Mouse (Mus musculus) megakaryocyte-erythroid progenitor cell, adult 5-6 weeks (primary cell): ENCODE data around the gene Ccdc153. TPM values are rescaled to one million over a fixed set of nuclear protein-coding genes. Genes with fewer than 3 reads are reported as not detected.
A peak's percentile ranks its signal among the peaks of the same experiment; 100 is the strongest.

Experiments
- ATAC-seq: replicated peaks from 2 replicates; pipeline ENCODE4 v1.8.0; 2016; ENCODE audit warnings: mild to moderate bottlenecking, inconsistent platforms; ENCODE audit not compliant: severe bottlenecking, poor library complexity, low FRiP score, low TSS enrichment
- total RNA-seq, 2 experiments: library from RNA; stranded (forward) in 1 of 2; stranded (reverse) in 1 of 2; fragments of 200-1000, 215-1000 nt in 1 of 2; fragments of >200 nt in 1 of 2; fragmentation: Nextera tagmentation in 1 of 2; gene quantifications; 2 replicates each; pipeline ENCODE4 v1.2.3; 2014 to 2017

Ccdc153 gene
- total RNA-seq, 2 experiments from 2014 or later, result not detected

- ATAC-seq, result no peak
Observed at GRCm38 (mm10) chr9:44269077-44269476, 28.6 kb downstream of the Ccdc153 start.

GRCm38 (mm10) chr9:44269973-44270372 is 29.5 kb downstream of the Ccdc153 start:
- no peak for ATAC-seq

- ATAC-seq, result no peak
Observed at GRCm38 (mm10) chr9:44283183-44283582, 42.7 kb downstream of the Ccdc153 start.

GRCm38 (mm10) chr9:44286256-44286850 is 45.9 kb downstream of the Ccdc153 start:
- no peak for ATAC-seq

- no peak for ATAC-seq
Observed at GRCm38 (mm10) chr9:44287003-44287400, 46.5 kb downstream of the Ccdc153 start.

- peak; percentile 42 for ATAC-seq
Observed at GRCm38 (mm10) chr9:44287401-44288075, 47.1 kb downstream of the Ccdc153 start.

GRCm38 (mm10) chr9:44288076-44288958 is 47.8 kb downstream of the Ccdc153 start, which contains the start of gene Abcg4:
Gene Abcg4 (minus strand): TSS chr9:44288615.
- peak; percentile 86 for ATAC-seq

- no peak; the same call in 1 of the 2 replicates for ATAC-seq
Observed at GRCm38 (mm10) chr9:44288959-44289291, 48.4 kb downstream of the Ccdc153 start.

- no peak for ATAC-seq
Observed at GRCm38 (mm10) chr9:44292490-44292889, 52.0 kb downstream of the Ccdc153 start.

Other genes with a start within 250 kb of the Ccdc153 start
- 2.5 and 20.4 TPM in 2 replicates for gene Thy1, start 197.3 kb upstream of the Ccdc153 start, total RNA-seq (2014; fragmentation: Nextera tagmentation)
- 3.5 TPM in 1 of 2 replicates, not detected in the other for gene Thy1, start 197.3 kb upstream of the Ccdc153 start, total RNA-seq (2017)
- 0.35 and 2.1 TPM in 2 replicates for gene Usp2, start 173.7 kb upstream of the Ccdc153 start, total RNA-seq (2014; fragmentation: Nextera tagmentation)
- gene Usp2, start 173.7 kb upstream of the Ccdc153 start, total RNA-seq (2017), result 0.15 and 1.8 TPM in 2 replicates
- gene Mfrp, start 138.9 kb upstream of the Ccdc153 start, total RNA-seq (2014; fragmentation: Nextera tagmentation), result 0.30 TPM in 1 of 2 replicates, not detected in the other
- gene Mfrp, start 138.9 kb upstream of the Ccdc153 start, total RNA-seq (2017), result not detected in 2 replicates
- gene C1qtnf5, start 133.4 kb upstream of the Ccdc153 start, total RNA-seq (2014; fragmentation: Nextera tagmentation), result not detected in 2 replicates
- gene C1qtnf5, start 133.4 kb upstream of the Ccdc153 start, total RNA-seq (2017), result not detected in 2 replicates
- not detected in 2 replicates for gene Gm49380, start 127.2 kb upstream of the Ccdc153 start, total RNA-seq (2014; fragmentation: Nextera tagmentation)
- not detected in 2 replicates for gene Gm49380, start 127.2 kb upstream of the Ccdc153 start, total RNA-seq (2017)
- gene Rnf26, start 127.2 kb upstream of the Ccdc153 start, total RNA-seq (2014; fragmentation: Nextera tagmentation), result 46.0 and 52.5 TPM in 2 replicates
- gene Rnf26, start 127.2 kb upstream of the Ccdc153 start, total RNA-seq (2017), result 13.5 and 20.9 TPM in 2 replicates
- gene Mcam, start 106.2 kb upstream of the Ccdc153 start, total RNA-seq (2014; fragmentation: Nextera tagmentation), result not detected in 2 replicates
- 0.09 TPM in 1 of 2 replicates, not detected in the other for gene Mcam, start 106.2 kb upstream of the Ccdc153 start, total RNA-seq (2017)
- gene Cbl, start 6.6 kb upstream of the Ccdc153 start, total RNA-seq (2014; fragmentation: Nextera tagmentation), result 36.5 and 38.8 TPM in 2 replicates
- 8.4 and 39.5 TPM in 2 replicates for gene Cbl, start 6.6 kb upstream of the Ccdc153 start, total RNA-seq (2017)
- gene Pdzd3, start 10.8 kb downstream of the Ccdc153 start, total RNA-seq (2014; fragmentation: Nextera tagmentation), result not detected in 2 replicates
- gene Pdzd3, start 10.8 kb downstream of the Ccdc153 start, total RNA-seq (2017), result not detected in 2 replicates
- 1.3 and 1.8 TPM in 2 replicates for gene Nlrx1, start 27.9 kb downstream of the Ccdc153 start, total RNA-seq (2014; fragmentation: Nextera tagmentation)
- gene Nlrx1, start 27.9 kb downstream of the Ccdc153 start, total RNA-seq (2017), result 0.80 and 3.1 TPM in 2 replicates
- gene Abcg4, start 47.9 kb downstream of the Ccdc153 start, total RNA-seq (2014; fragmentation: Nextera tagmentation), result 82.3 and 111 TPM in 2 replicates
- gene Abcg4, start 47.9 kb downstream of the Ccdc153 start, total RNA-seq (2017), result 13.4 TPM in 2 replicates
- gene Hinfp, start 65.0 kb downstream of the Ccdc153 start, total RNA-seq (2014; fragmentation: Nextera tagmentation), result 25.3 and 43.7 TPM in 2 replicates
- gene Hinfp, start 65.0 kb downstream of the Ccdc153 start, total RNA-seq (2017), result 11.3 and 16.2 TPM in 2 replicates
- 11.4 and 15.1 TPM in 2 replicates for gene C2cd2l, start 79.6 kb downstream of the Ccdc153 start, total RNA-seq (2014; fragmentation: Nextera tagmentation)
- gene C2cd2l, start 79.6 kb downstream of the Ccdc153 start, total RNA-seq (2017), result 4.0 and 6.9 TPM in 2 replicates
- 31.0 and 35.5 TPM in 2 replicates for gene Dpagt1, start 85.3 kb downstream of the Ccdc153 start, total RNA-seq (2014; fragmentation: Nextera tagmentation)
- gene Dpagt1, start 85.3 kb downstream of the Ccdc153 start, total RNA-seq (2017), result 7.9 and 10.1 TPM in 2 replicates
- 89.4 and 90.9 TPM in 2 replicates for gene H2afx, start 94.0 kb downstream of the Ccdc153 start, total RNA-seq (2014; fragmentation: Nextera tagmentation)
- gene H2afx, start 94.0 kb downstream of the Ccdc153 start, total RNA-seq (2017), result 133 and 205 TPM in 2 replicates
- gene Hmbs, start 103.6 kb downstream of the Ccdc153 start, total RNA-seq (2014; fragmentation: Nextera tagmentation), result 498 and 537 TPM in 2 replicates
- gene Hmbs, start 103.6 kb downstream of the Ccdc153 start, total RNA-seq (2017), result 135 and 240 TPM in 2 replicates
- gene Vps11, start 121.0 kb downstream of the Ccdc153 start, total RNA-seq (2014; fragmentation: Nextera tagmentation), result 16.4 and 24.5 TPM in 2 replicates
- 12.8 and 15.3 TPM in 2 replicates for gene Vps11, start 121.0 kb downstream of the Ccdc153 start, total RNA-seq (2017)
- 45.1 and 45.6 TPM in 2 replicates for gene Hyou1, start 138.8 kb downstream of the Ccdc153 start, total RNA-seq (2014; fragmentation: Nextera tagmentation)
- 56.5 and 77.5 TPM in 2 replicates for gene Hyou1, start 138.8 kb downstream of the Ccdc153 start, total RNA-seq (2017)
- gene Slc37a4, start 156.2 kb downstream of the Ccdc153 start, total RNA-seq (2014; fragmentation: Nextera tagmentation), result 20.5 and 32.2 TPM in 2 replicates
- gene Slc37a4, start 156.2 kb downstream of the Ccdc153 start, total RNA-seq (2017), result 11.4 and 43.0 TPM in 2 replicates
- 4,337 and 4,372 TPM in 2 replicates for gene Rps25, start 166.5 kb downstream of the Ccdc153 start, total RNA-seq (2014; fragmentation: Nextera tagmentation)
- 1,747 and 2,464 TPM in 2 replicates for gene Rps25, start 166.5 kb downstream of the Ccdc153 start, total RNA-seq (2017)
- gene Trappc4, start 166.9 kb downstream of the Ccdc153 start, total RNA-seq (2014; fragmentation: Nextera tagmentation), result 71.6 and 116 TPM in 2 replicates
- gene Trappc4, start 166.9 kb downstream of the Ccdc153 start, total RNA-seq (2017), result 28.4 and 36.8 TPM in 2 replicates
- gene Ccdc84, start 177.9 kb downstream of the Ccdc153 start, total RNA-seq (2014; fragmentation: Nextera tagmentation), result 51.4 and 56.1 TPM in 2 replicates
- gene Ccdc84, start 177.9 kb downstream of the Ccdc153 start, total RNA-seq (2017), result 18.9 and 19.3 TPM in 2 replicates
- gene Foxr1, start 200.5 kb downstream of the Ccdc153 start, total RNA-seq (2014; fragmentation: Nextera tagmentation), result not detected in 2 replicates
- not detected in 2 replicates for gene Foxr1, start 200.5 kb downstream of the Ccdc153 start, total RNA-seq (2017)
- not detected in 2 replicates for gene Upk2, start 214.3 kb downstream of the Ccdc153 start, total RNA-seq (2014; fragmentation: Nextera tagmentation)
- gene Upk2, start 214.3 kb downstream of the Ccdc153 start, total RNA-seq (2017), result not detected in 2 replicates
- 4.8 and 5.5 TPM in 2 replicates for gene Bcl9l, start 242.1 kb downstream of the Ccdc153 start, total RNA-seq (2014; fragmentation: Nextera tagmentation)
- gene Bcl9l, start 242.1 kb downstream of the Ccdc153 start, total RNA-seq (2017), result 0.52 and 3.7 TPM in 2 replicates